Mouse (Mus musculus) subcutaneous adipose tissue, adult 2 months (tissue): ENCODE data around the gene Mdk. TPM values are rescaled to one million over a fixed set of nuclear protein-coding genes. Genes with fewer than 3 reads are reported as not detected.

Source experiments
- polyA plus RNA-seq: library from polyadenylated mRNA; depleted of rRNA; stranded (reverse); fragments of >200 nt; gene quantifications from 2 replicates; pipeline ENCODE4 v1.2.3, GENCODE M21; 2012; ENCODE audit warnings: low replicate concordance; rRNA removed

The Mdk gene
- polyA plus RNA-seq, result 8.8 and 254 TPM in 2 replicates

DNA sequence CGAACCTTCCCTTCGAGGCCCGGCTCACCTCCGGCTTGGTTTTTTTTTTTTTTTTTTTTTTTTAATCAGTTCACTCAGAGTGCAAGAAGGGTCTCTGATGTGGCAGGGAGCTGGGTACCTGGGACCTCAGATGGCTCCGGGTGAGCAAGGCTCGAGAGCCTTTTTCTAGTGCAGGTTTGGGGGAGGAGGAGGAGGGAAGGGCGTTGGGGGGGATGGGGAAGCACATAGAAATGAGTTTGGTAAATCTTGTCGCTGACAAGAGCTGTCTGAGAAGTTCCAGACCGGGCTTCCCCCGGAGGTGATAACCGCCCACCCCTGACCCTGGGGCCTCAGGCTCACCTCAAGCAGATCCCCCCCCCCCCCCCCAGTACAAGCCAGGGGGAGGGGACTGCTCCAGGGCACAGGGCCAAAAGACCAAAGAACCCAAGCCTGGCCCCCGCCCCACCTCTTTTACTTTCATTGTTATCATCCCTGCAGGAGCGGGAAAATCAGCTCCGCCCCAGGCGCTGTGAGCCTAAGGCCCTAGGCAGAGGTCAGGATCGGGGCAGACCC lies at the start of gene Mdk:
Gene Mdk (minus strand): TSS at position 138 of the 552 bp plus-strand sequence.

GRCm38 (mm10) chr2:91975581-91976541 lies 43.8 kb upstream of the Mdk start, which contains the start of gene Dgkz:
Gene Dgkz (minus strand): TSS chr2:91975864.

DNA sequence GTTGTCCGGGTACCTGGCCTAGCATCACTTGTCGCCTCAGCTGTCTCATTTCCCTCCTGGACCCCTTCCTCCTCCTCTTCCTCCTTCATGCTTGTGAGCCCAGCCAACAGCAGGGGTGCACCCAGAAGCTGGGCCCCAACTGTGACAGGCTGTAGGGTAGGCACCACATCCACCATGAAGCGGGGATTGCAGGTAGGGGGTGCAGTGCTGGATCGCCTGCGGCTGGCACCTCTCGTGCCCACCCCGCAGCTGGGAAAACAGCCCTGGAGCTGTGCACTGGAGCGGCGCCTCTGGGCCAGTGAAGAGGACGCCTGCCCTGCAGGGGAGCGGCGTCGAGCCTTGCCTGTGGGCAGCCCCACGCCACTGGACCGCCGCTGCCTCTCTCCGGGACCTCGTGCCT lies 13.4 kb upstream of the Mdk start, which contains the start of gene Gm9821:
Gene Gm9821 (plus strand): TSS at position 221 of the 400 bp plus-strand sequence.

GRCm38 (mm10) chr2:91926949-91927348 lies 5.1 kb downstream of the Mdk start, which contains the start of gene Chrm4:
Gene Chrm4 (plus strand): TSS chr2:91927249.

Other genes starting within 250 kb of the Mdk start
- gene Atg13, start 221.7 kb downstream of the Mdk start, polyA plus RNA-seq, result 33.2 and 38.5 TPM in 2 replicates
- 4.1 and 5.1 TPM in 2 replicates for gene Harbi1, start 221.4 kb downstream of the Mdk start, polyA plus RNA-seq
- 18.6 and 26.7 TPM in 2 replicates for gene Ambra1, start 202.2 kb downstream of the Mdk start, polyA plus RNA-seq
- gene Chrm4, start 5.0 kb downstream of the Mdk start, polyA plus RNA-seq, result 0.23 TPM in 2 replicates
- gene Gm9821, start 13.4 kb upstream of the Mdk start, polyA plus RNA-seq, result 0.08 TPM in 1 of 2 replicates, not detected in the other
- gene Dgkz, start 43.6 kb upstream of the Mdk start, polyA plus RNA-seq, result 118 and 164 TPM in 2 replicates
- 4.7 and 26.1 TPM in 2 replicates for gene Creb3l1, start 92.2 kb upstream of the Mdk start, polyA plus RNA-seq
- 34.3 and 62.8 TPM in 2 replicates for gene Phf21a, start 160.8 kb upstream of the Mdk start, polyA plus RNA-seq